Mouse (Mus musculus): ENCODE results near the gene Lman2.
A peak's percentile ranks its signal among the peaks of the same experiment; 100 is the strongest.

The Lman2 gene

DNA sequence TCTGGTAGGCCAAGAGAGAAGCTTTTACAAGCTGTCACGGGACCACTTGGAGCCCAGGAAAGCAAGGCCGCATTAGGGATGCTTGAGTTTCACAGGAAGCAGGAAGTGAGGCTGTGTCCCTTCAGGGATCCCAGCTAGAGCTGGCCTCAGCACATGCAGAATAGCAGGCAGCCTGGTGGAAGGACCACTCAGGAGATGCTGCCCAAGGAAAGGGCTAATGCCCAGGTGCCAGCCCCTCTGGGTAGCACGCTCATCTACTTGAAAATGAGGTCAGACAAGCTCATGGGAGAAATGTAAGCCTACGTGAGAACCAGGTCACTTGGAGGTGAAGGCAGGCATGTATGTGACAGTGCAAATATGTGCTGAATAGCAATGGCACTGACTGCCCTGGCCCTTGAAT lies 35.4 kb downstream of the Lman2 start:
- no peak for DNase-seq (ENCODE audit: low spot score in 2 of 2)

DNA sequence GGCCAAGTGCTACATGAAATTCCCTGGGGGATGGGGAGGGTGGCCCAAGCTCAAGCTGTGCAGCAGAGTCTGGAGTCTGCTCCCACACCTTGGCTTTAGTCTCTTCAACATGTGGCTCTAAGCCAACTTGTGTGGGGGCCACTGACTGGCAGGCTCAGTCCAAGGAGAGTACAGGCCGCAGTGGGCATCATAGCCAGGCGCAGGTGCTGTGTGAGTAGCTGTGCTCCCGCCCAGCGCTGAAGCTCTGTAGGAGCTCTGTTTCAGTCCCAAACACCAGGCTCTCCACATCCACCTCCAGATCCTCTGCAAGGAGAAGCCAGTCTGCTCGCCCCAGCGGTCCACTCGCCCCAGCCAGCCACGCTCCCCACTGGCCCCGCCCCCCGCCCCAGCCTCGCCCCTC lies 37.0 kb downstream of the Lman2 start:
- no peak for DNase-seq (ENCODE audit: low spot score in 2 of 2)

DNA sequence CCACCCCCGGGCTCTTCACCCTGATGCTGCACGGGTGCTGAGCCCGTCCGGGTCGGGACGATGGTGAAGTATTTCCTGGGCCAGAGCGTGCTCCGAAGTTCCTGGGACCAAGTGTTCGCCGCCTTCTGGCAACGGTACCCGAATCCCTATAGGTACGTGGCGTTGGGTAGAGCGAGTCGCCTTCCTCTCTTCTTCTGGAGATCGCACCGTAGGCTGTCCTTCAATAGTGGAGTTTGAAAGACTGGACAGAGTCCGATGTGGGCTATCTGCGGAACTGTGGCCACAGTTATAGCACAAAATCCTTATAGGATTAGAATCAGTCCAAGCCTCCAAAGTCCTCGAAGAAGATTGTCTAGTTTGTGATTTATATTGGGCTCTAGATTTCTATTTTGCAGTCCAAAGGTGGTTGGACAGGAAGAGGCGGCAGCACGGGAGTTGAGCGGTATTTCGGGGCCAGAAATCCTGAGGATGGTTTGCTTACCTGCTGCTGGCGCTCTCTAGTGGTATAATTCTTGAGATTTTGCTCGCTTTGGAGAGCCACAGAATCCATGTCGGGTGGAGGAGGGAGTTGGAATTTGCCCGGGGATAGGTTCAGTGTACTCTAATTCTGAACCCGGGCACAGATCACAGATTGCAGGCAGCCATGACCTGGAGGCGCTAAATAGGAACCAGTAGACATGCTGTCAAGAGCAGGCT lies 40.3 kb downstream of the Lman2 start:
- no peak for DNase-seq (ENCODE audit: low spot score in 2 of 2)

DNA sequence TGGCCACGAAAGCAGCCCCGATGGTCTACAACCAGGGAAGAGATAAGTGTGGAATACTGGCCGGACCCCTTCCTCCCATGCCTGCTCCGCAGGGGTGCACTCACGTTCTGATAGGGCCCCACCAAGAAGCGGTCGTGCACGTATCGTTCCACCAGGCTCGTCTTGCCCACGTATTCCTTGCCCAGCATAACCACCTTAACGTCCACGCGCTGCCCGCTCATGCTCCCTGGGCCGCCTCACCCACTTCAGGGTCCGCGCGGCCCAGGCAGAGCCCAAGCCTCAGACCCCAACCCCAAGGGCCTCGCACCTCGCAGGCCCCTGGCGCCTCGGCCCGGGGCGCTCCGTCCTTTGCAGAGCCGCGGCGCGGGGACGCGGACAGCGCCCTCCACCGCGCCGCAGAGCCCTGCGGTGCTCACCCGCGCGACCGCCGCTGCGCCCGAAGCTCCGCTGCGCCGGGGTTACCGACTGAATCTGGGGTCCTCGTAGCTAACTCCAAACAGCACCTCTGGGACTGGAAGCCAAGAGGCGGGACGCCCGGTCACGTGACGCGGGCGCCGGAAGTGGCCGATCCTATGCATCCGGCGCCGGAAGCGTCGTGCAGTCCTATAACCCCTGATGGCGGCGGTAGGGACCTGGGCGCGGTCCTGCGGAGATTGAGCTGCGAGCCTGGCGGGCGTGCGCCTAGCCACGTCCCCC lies 41.0 kb downstream of the Lman2 start, which contains the start of gene Rab24:
Rab24 (minus strand) TSS at position 513 of the 696 bp plus-strand sequence.
- DNase-seq (ENCODE audit: low spot score in 2 of 2) = peak; percentile 75 to 80

DNA sequence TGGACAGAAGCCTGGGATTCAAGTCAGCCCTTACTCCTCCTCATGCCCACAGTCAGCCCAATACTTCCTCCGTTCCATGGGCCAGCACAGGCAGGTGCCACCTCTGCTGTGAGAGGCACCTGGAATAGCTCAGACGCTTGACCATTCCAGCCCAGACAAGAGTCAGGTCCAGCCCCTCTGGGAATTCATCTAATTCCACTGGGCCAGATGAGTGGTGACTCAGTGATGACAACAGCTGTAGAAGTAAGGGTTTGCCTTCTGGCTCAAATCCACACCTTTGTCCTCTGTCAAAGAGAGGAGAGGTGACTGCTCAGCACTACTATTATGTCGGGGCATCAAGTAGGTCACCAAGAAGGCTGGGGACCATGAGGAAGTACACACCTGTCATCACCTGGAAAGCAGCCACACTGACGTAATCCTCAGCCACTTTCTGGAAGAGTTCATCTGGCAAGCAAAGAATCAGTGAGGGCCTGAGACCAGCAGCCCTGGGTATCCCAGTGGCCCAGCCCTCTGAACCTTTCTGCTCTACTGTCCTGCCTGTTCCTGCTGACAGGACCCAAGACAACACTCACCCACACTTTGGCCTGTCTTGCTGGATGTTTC lies 42.6 kb downstream of the Lman2 start, which contains the start of gene Prelid1:
Prelid1 (plus strand) TSS at position 570 of the 603 bp plus-strand sequence.
- DNase-seq (ENCODE audit: low spot score in 2 of 2) = no peak

DNA sequence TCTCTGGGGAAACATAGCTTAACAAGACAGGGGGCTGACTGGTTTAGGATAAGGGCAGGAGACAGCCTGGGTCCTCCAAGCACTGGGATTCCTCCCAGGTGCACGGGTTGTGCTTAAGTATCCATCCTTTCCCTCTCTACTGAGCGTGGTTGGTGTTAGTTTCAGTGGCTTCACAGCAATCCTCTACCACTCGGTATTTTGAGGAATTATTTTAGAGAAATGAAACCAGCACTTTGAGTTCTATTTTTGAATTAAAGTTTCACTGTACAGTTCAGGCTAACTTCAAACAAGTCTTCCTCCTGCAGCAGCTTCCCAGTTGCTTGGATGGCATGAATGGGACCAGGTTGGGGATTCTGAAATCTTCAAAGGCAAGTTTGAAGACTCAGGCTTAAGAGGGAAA lies 44.2 kb downstream of the Lman2 start:
- no peak for DNase-seq (ENCODE audit: low spot score in 2 of 2)

DNA sequence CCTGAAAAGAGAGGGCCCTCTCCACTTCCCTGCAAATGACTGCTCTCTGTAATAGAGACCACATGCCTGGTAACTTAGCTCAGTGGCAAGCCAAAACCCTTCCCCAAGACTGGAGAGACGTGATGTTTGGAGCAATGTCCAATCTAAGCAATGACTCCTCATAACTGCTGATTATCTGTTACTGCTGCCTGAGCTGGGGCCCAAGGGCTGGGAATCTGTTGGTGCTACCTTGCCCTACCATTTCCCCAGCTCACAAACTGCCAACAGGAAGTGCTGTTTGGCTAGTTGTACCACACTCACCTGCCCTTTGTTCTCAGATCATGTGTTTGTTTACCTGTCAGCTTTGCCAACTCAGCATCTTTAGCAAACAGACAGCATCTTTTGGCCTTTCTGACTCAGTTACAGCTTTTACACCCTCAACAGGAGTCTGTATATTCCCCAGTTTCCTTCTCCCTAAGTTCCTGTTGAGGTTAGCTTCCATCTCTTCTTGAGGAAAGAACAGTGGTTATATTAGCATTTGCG lies 47.6 kb downstream of the Lman2 start:
- no peak for DNase-seq (ENCODE audit: low spot score in 2 of 2)

DNA sequence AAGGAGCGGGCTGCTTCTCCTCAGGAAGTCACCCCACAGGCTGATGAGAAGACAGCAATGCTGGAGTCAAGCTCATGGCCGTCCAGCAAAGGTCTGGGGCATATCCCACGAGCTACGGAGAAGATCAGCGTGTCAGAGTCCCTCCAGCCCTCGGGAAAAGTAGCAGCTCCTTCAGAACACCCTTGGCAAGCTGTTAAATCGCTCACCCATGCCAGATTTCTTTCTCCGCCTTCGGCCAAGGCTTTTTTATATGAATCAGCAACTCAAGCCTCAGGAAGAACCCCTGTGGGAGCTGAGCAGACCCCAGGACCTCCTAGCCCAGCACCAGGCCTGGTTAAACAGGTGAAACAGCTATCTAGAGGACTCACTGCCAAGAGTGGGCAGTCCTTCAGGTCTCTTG lies 49.5 kb downstream of the Lman2 start:
- DNase-seq (ENCODE audit: low spot score in 2 of 2) = no peak

DNA sequence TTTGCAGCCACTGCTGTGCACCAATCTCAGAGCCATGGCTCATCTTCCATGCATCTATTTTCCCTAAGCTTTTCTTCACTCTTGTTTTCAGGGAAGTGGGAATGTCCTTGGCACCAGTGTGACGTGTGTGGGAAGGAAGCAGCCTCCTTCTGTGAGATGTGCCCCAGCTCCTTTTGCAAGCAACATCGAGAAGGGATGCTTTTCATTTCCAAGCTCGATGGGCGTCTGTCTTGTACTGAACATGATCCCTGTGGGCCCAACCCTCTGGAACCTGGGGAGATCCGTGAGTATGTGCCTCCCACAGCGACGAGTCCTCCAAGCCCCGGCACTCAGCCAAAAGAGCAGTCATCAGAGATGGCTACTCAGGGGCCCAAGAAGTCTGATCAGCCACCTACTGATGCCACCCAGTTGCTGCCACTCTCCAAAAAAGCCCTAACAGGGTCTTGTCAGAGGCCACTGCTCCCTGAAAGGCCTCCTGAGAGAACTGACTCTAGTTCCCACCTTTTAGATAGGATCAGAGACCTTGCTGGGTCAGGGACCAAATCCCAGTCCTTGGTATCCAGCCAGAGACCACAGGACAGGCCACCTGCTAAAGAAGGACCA lies 50.5 kb downstream of the Lman2 start:
- DNase-seq (ENCODE audit: low spot score in 2 of 2) = no peak

DNA sequence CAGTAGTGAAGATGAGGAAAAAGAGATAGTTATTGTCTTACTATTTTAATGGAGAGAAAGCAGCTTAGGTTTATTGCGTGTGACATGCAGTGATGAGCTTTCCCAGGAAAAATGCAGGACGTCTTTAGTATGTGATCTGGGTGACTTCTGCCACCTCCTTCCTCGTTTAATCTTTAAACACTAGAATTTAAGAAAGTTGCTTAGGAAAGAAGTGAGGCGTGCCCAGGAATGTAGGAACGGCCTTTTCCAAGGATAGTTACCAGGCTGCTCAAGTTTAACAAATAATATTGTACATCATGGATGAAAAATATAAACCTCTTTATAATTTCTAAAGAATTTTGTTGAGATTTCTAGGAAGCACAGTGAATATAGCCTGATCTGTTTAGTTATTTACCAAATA lies 61.7 kb downstream of the Lman2 start:
- no peak for DNase-seq (ENCODE audit: low spot score in 2 of 2)

DNA sequence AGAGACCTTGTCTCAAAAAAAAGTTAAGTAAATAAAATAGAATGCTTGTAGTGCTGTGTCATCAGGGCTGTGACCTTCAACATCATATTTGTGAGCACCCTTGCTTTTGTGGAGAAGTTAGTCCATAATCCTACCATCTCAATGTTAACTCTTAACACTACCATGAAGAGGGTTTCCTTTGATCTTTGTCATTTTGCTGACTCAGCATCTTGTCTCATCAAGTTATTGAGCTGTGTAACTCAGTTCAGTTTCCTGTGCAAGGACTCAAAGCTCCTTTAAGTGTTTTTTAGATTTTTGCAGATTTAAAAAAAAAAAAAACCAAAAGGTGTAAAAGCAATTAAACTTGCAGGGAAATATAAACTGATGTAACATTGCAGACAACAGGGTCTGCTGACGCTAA lies 65.8 kb downstream of the Lman2 start:
- no peak for DNase-seq (ENCODE audit: low spot score in 2 of 2)
